Mouse (Mus musculus): ENCODE measurements at regions not wholly inside any gene's neighbourhood (a gene's known extent, or its start where the extent isn't known, plus 50 kb on each side); places are given as distances from the start of the nearest gene placed in this dataset.

DNA sequence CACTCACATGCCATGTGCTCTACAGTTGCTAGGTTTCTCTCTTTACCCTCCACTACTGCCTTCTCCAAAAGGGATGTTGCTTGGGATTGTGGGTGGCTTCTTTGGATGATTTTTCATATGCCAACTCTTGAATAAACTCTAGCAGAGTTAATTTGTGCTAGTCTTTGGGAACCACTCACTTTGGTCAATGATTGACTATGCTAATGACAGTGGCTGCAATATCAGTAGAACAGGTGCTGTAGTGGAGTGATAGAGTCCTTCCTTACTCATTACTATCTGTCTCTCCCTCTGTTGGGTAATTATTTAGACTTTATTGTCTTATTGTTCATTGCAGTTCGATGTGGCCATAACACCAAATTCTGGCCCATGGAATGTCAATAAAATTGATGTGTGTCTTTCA is 969.0 kb downstream of the Synb start:
- TF ChIP-seq CTCF (IDR thresholded peaks at IDR 0.05; ENCODE audit: borderline replicate concordance, insufficient read depth, low read depth, low read length), result no peak
- no peak for TF ChIP-seq POLR2A (IDR thresholded peaks at IDR 0.05; ENCODE audit: borderline replicate concordance, insufficient read depth, low read length)
